Mouse (Mus musculus) liver, embryonic 14.5 days (tissue): ENCODE measurements at regions not wholly inside any gene's neighbourhood (a gene's known extent, or its start where the extent isn't known, plus 50 kb on each side); places are given as distances from the start of the nearest gene placed in this dataset.

Source experiments
- ATAC-seq: fragments of 200-750 bp; cut with Nextera tagmentation; 2 replicates; pipeline ENCODE4 v1.8.0; 2017; ENCODE audit warnings: moderate number of reproducible peaks, mild to moderate bottlenecking, moderate library complexity; ENCODE audit not compliant: insufficient read depth
- DNase-seq, 3 experiments: peaks; one replicate each; pipeline ENCODE4 v3.0.0-alpha.2; 2012 to 2013; ENCODE audit warnings: low read depth in 3 of 3, low spot score in 3 of 3
- H3K27ac ChIP-seq: fragments of 300-500 bp; sonication (generic); 2 replicates; pipeline ENCODE4 v1.5.1; 2014; ENCODE audit warnings: moderate library complexity, mild to moderate bottlenecking, control low read depth, inconsistent platforms
- H3K27me3 ChIP-seq: fragments of 300-500 bp; sonication (generic); 2 replicates; pipeline ENCODE4 v1.6.1; 2014; ENCODE audit warnings: mild to moderate bottlenecking, low read length, moderate library complexity; ENCODE audit not compliant: control insufficient read depth, insufficient read depth
- H3K36me3 ChIP-seq: fragments of 300-500 bp; sonication (generic); replicated peaks from 2 replicates; pipeline ENCODE4 v1.6.1; 2014; ENCODE audit warnings: low read depth; ENCODE audit not compliant: control insufficient read depth, insufficient read depth
- H3K4me1 ChIP-seq, 2 experiments: fragments of 200-500 bp in 1 of 2; fragments of 300-500 bp in 1 of 2; sonication (generic) in 1 of 2; replicated peaks; 2 replicates each; pipeline ENCODE4 v1.6.1; 2012 to 2014; ENCODE audit warnings: antibody characterized with exemption in 1 of 2, inconsistent platforms in 1 of 2, low read length in 1 of 2; ENCODE audit not compliant: control insufficient read depth in 2 of 2, insufficient read depth in 2 of 2
- H3K4me2 ChIP-seq: fragments of 300-500 bp; sonication (generic); 2 replicates; pipeline ENCODE4 v1.6.1; 2014; ENCODE audit warnings: low read depth, mild to moderate bottlenecking, control low read depth, moderate library complexity
- H3K4me3 ChIP-seq, 2 experiments: fragments of 200-500 bp in 1 of 2; fragments of 300-500 bp in 1 of 2; sonication (generic) in 1 of 2; 2 replicates each; pipeline ENCODE4 v1.5.1; 2012 to 2014; ENCODE audit warnings: low read depth in 2 of 2, low read length in 2 of 2, mild to moderate bottlenecking in 2 of 2, control low read depth in 1 of 2, inconsistent platforms in 1 of 2, moderate library complexity in 1 of 2; ENCODE audit not compliant: insufficient read depth in 1 of 2
- H3K9ac ChIP-seq: fragments of 300-500 bp; sonication (generic); replicated peaks from 2 replicates; pipeline ENCODE4 v1.6.1; 2014; ENCODE audit warnings: mild to moderate bottlenecking, control low read depth, moderate library complexity
- H3K9me3 ChIP-seq: fragments of 300-500 bp; sonication (generic); 2 replicates; pipeline ENCODE4 v1.6.1; 2016; ENCODE audit warnings: low read length, mixed read lengths; ENCODE audit not compliant: control insufficient read depth
- CTCF ChIP-seq: IDR thresholded peaks from 2 replicates; pipeline ENCODE4 v1.5.1; 2016; ENCODE audit warnings: antibody characterized with exemption, low read depth, control low read depth
- EP300 ChIP-seq: IDR thresholded peaks from 2 replicates; pipeline ENCODE4 v1.6.1; 2016; ENCODE audit warnings: antibody characterized with exemption, low read depth
- WGBS: fragments of 180-500 bp; shearing (Covaris S2); extraction: QIAGEN DNeasy Blood & Tissue Kit; methylation state at CpG from one replicate; pipeline ENCODE4 v1.1.7; 2014; ENCODE audit not compliant: insufficient replicate concordance; 5-methylcytosine and 5-hydroxymethylcytosine counted together

DNA sequence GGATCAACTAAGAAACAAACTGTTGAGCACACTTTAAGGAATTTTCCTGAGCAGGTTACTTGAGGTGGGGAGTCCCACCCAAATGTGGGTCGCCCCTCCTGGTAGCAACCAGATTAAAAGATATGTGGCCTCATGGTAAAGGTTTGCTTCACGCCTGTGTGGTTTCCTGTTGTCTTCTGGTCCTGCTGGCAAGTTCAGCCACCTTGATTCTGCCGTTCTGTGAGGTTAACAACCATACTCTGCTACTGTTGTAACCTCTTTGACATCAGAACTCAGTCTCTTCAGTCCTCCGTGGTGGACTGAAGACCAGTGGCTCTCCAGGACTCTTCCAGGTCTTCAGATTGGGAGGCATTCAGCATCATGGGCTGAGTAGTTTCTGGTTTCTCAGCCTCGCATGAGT lies 127.1 kb upstream of the Sp4 start:
- Histone ChIP-seq H3K4me2 (no peak overlapping the region), H3K4me3 (no peak overlapping the region), H3K27me3 (no peaks in the 10 kb centered on the region), H3K9ac (no peak overlapping the region), H3K4me1 (peaks cover 0 to 6% of the 10 kb centered on the region in 2 experiments; a peak in 1 of 4 replicates), H3K36me3 (no peaks in the 10 kb centered on the region), H3K9me3 (no peaks in the 10 kb centered on the region), H3K27ac (no peak overlapping the region)
- TF ChIP-seq EP300 (no peak), CTCF (no peak)
- 34% methylated on average over 5 of the region's 5 CpGs for WGBS
- ATAC-seq (no peak), DNase-seq (no peak)

DNA sequence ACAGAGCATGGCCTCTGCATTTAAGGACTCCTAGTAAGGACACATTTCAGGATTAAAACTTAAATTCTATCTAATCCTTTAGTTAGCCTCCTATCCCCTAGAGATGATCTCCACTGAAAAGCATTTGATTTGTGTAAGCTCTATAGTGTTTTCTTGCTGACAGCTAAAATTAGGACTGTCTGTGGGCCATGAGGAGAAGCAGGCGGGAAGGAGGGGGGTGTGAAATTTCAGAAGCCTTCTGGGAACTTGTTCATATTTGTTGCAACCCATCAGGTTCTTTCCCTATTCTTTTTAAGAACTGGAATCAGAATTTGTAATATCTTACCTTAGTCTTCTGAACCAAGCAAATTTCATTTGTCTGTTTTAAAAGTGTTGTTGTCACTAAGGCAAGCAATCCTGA lies 114.7 kb upstream of the Sp4 start:
- H3K4me3 ChIP-seq = no peak overlapping the region
- WGBS = 58% methylated on average over 1 of the region's 1 CpGs
- no peak for TF ChIP-seq CTCF
- TF ChIP-seq EP300 = no peak
- H3K36me3 ChIP-seq = no peaks in the 10 kb centered on the region
- no peak overlapping the region for H3K27ac ChIP-seq
- no peaks in the 10 kb centered on the region for H3K9me3 ChIP-seq
- no peaks in the 10 kb centered on the region for H3K4me1 ChIP-seq
- H3K4me2 ChIP-seq = no peak overlapping the region
- no peak for DNase-seq
- no peak for ATAC-seq
- H3K9ac ChIP-seq = no peak overlapping the region
- no peaks in the 10 kb centered on the region for H3K27me3 ChIP-seq

DNA sequence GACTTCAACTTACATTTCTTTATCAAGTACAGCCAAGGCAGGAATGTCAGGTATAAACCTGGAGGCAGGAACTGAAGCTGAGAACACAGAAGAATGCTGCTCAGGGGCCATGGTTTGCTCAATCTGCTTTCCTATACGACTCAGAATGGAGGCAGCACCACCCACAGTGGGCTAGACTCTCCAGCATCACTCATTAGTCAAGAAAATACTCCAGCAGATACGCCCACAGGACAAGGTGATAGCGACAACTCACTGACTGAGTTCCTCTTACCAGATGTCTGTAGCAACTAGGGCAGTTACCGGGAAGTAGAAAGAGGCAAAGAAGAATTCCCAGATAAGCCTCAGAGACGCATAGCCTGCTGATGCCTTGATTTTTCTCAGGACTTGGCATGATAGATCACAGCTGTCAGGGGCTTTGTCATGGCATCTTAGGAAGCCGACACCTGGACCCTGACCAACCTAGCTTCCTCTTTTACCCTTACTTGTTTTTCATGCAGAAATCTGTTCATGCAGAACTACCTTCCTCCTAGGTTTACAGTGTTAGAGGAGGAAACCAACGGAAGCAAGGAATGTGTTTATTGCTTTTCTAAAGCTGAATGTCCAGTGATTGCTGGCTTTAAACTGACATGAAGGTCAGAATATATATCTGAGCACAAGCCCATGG lies 110.7 kb upstream of the Sp4 start:
- no peaks in the 10 kb centered on the region for H3K4me1 ChIP-seq
- 35% methylated on average over 7 of the region's 7 CpGs for WGBS
- no peaks in the 10 kb centered on the region for H3K27me3 ChIP-seq
- no peak for TF ChIP-seq CTCF
- no peak for TF ChIP-seq EP300
- no peak overlapping the region for H3K9ac ChIP-seq
- no peak overlapping the region for H3K4me3 ChIP-seq
- DNase-seq = no peak
- no peak for ATAC-seq
- no peak overlapping the region for H3K27ac ChIP-seq
- no peaks in the 10 kb centered on the region for H3K9me3 ChIP-seq
- no peaks in the 10 kb centered on the region for H3K36me3 ChIP-seq
- H3K4me2 ChIP-seq = no peak overlapping the region

DNA sequence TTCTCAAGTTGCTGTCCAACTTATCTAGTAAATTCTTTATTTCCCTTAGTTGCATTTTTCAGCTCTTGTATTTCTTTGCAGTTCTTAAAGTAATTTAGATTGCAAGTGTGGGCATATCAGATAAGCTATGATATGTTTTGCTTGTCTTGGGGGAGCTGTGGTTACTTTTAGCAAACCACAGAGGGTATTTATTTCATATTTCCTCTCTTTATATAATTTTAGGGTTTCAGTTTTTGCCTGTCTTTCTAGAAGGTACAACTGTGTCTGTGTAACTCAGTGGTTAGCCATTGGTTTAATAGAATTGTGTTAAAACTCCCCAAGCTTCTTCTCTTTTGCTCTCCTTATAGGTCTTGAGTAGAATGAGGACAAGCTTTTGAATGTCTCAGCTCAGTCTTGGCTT lies 109.7 kb upstream of the Sp4 start:
- H3K36me3 ChIP-seq = no peaks in the 10 kb centered on the region
- no peak for TF ChIP-seq EP300
- no peak for TF ChIP-seq CTCF
- no peak overlapping the region for H3K27ac ChIP-seq
- no peaks in the 10 kb centered on the region for H3K9me3 ChIP-seq
- no peak overlapping the region for H3K4me3 ChIP-seq
- H3K27me3 ChIP-seq = no peaks in the 10 kb centered on the region
- no peak for DNase-seq
- H3K9ac ChIP-seq = no peak overlapping the region
- no peak overlapping the region for H3K4me2 ChIP-seq
- no peaks in the 10 kb centered on the region for H3K4me1 ChIP-seq
- no peak for ATAC-seq

DNA sequence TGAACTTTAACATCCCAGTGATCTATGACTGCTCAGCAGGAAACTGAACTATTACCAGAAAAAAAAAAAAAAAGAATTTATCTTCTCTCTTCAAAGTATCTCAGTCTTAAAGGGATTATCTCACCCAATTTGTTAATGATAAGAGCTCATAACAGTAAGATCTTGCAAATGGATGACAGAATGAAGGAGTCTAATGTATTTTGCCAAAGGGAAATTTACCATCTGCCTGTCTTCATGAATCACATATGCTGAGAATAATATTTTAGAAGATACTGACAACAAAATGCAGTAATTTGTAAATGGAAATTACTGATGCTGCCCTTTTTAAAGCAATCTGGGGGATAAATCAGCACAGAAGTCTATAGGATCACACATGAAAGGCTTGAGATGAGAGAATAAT lies 103.9 kb upstream of the Sp4 start:
- no peak overlapping the region for H3K9ac ChIP-seq
- no peak for ATAC-seq
- H3K4me3 ChIP-seq = no peak overlapping the region
- DNase-seq = no peak
- H3K9me3 ChIP-seq = no peaks in the 10 kb centered on the region
- H3K27ac ChIP-seq = no peak overlapping the region
- H3K36me3 ChIP-seq = no peaks in the 10 kb centered on the region
- H3K27me3 ChIP-seq = no peaks in the 10 kb centered on the region
- no peak for TF ChIP-seq CTCF
- no peaks in the 10 kb centered on the region for H3K4me1 ChIP-seq
- no peak overlapping the region for H3K4me2 ChIP-seq

DNA sequence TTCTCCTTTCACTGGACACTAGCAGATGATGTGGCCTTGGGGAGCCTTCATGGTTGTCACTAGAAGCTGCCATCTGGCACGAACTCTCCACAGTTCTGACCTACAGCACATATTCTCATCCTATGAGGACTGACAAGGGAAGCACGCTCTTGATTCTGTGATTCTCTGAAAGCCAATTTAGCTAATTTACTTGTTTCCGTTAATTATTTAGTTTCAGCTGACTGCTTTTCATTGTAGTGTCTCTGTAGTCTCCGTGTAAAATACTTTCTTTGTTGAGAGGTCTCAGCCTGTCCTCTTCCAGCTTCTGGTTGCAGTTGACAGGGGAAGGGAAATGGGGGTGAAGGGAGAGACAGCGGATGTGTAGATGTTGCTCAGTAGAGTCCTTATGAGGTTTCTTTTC lies 102.9 kb upstream of the Sp4 start:
- H3K27me3 ChIP-seq = no peaks in the 10 kb centered on the region
- TF ChIP-seq EP300 (no peak), CTCF (no peak)
- DNase-seq (no peak), ATAC-seq (no peak)
- no peaks in the 10 kb centered on the region for H3K9me3 ChIP-seq
- no peak overlapping the region for H3K9ac ChIP-seq
- no peaks in the 10 kb centered on the region for H3K36me3 ChIP-seq
- WGBS = 59% methylated on average over 5 of the region's 5 CpGs
- no peak overlapping the region for H3K4me2 ChIP-seq
- no peak overlapping the region for H3K27ac ChIP-seq
- H3K4me1 ChIP-seq = no peaks in the 10 kb centered on the region
- no peak overlapping the region for H3K4me3 ChIP-seq
